Mouse (Mus musculus): ENCODE measurements around the gene Zbtb25. TPM values are rescaled to one million over a fixed set of nuclear protein-coding genes. Genes with fewer than 3 reads are reported as not detected.

Gene Zbtb25
- polyA plus RNA-seq, 1 experiment from 2014 or later: 16.3 TPM

DNA sequence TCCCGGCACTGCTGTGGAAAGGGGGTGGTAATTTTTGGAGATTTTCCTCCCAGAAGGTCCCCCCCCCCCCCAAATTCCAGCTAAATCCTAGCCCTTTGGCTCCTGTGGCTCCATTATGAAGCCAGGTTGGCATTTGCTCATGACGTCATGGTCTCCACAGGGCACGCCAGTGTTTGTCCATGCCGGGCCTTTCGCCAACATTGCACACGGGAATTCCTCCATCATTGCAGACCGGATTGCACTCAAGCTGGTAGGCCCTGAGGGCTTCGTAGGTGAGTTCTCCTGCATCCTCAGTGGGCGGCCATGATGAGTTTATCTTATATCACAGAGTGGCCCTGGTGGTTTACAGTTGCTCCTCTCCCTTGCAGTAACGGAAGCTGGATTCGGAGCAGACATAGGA lies 65.9 kb downstream of the Zbtb25 start:
- peaks cover 14% of the 10 kb centered on the region; the same call in 1 of the 2 replicates for H3K36me3 ChIP-seq (ENCODE audit: control insufficient read depth, insufficient read depth, low read length)
- H3K4me1 ChIP-seq (ENCODE audit: control insufficient read depth, insufficient read depth, low read length): peaks cover 23% of the 10 kb centered on the region
- no peaks in the 10 kb centered on the region for H3K27me3 ChIP-seq (ENCODE audit: control insufficient read depth, insufficient read depth, low read length)
- 89% methylated on average over 11 of the region's 11 CpGs for WGBS (ENCODE audit: insufficient replicate concordance)
- H3K4me2 ChIP-seq: no peak overlapping the region
- no peak overlapping the region for H3K4me3 ChIP-seq (ENCODE audit: low read depth, low read length)
- H3K27ac ChIP-seq (ENCODE audit: low read depth, low read length): no peak overlapping the region
- H3K9ac ChIP-seq (ENCODE audit: low read depth, low read length): no peak overlapping the region
- no peaks in the 10 kb centered on the region for H3K9me3 ChIP-seq (replicated peaks; ENCODE audit: control insufficient read depth, low read length)
- no peak for ATAC-seq (replicated peaks; ENCODE audit: insufficient number of reproducible peaks, low FRiP score, low TSS enrichment)

DNA sequence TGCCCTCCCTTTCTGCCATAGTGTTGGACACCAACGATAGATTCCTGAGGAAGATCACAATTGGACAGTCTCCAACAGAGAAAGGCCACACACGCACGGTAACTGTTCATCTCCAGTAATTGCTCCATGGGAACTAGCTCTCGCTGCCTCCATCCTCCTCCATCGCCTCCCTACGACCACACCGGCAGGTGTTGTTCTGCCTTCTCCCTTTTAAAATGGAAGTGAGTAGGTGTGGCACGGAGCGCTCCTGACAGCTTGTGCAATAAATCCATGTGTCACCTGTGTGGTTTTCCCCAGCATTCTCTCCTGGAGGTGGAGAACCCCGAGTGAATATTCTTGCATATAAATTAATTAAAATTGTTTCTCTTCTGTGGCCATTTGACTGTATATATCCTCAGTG lies 69.0 kb downstream of the Zbtb25 start:
- 90% methylated on average over 10 of the region's 10 CpGs for WGBS (ENCODE audit: insufficient replicate concordance)
- peaks cover 7% of the 10 kb centered on the region for H3K4me1 ChIP-seq (ENCODE audit: control insufficient read depth, insufficient read depth, low read length)
- no peaks in the 10 kb centered on the region for H3K9me3 ChIP-seq (replicated peaks; ENCODE audit: control insufficient read depth, low read length)
- no peak overlapping the region for H3K9ac ChIP-seq (ENCODE audit: low read depth, low read length)
- H3K4me3 ChIP-seq (ENCODE audit: low read depth, low read length): no peak overlapping the region
- peaks cover 11% of the 10 kb centered on the region for H3K36me3 ChIP-seq (ENCODE audit: control insufficient read depth, insufficient read depth, low read length)
- H3K27ac ChIP-seq (ENCODE audit: low read depth, low read length): no peak overlapping the region
- H3K27me3 ChIP-seq (ENCODE audit: control insufficient read depth, insufficient read depth, low read length): no peaks in the 10 kb centered on the region
- no peak for ATAC-seq (replicated peaks; ENCODE audit: insufficient number of reproducible peaks, low FRiP score, low TSS enrichment)
- H3K4me2 ChIP-seq: no peak overlapping the region

DNA sequence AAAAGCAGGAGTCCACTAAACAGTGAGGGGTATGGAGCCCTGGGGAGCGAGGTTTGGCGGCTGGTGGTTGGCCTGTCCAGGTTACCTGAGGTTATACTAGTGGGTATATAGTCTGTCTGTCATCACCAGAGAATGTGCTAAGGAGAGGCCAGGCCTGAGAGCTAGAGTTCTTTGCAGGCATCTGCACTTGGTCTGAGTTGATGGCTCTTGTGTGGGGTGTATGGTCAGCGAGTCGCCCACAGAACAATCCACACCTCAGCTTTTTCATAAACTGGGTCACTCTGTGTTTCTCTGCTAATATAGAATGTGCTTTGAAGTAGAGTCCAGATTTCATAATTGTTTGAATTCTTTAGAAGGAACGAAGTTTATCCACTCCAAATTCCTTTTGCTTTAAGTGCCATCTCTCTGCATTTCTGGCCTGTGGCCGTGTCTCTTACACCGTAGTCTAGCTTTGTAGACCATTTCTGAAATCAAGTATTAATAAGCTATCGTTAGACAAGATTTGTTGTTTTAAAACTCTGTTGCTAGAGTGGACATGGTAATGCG lies 70.0 kb downstream of the Zbtb25 start:
- H3K4me3 ChIP-seq (ENCODE audit: low read depth, low read length): no peak overlapping the region
- H3K4me1 ChIP-seq (ENCODE audit: control insufficient read depth, insufficient read depth, low read length): peaks cover 7% of the 10 kb centered on the region
- no peaks in the 10 kb centered on the region for H3K9me3 ChIP-seq (replicated peaks; ENCODE audit: control insufficient read depth, low read length)
- ATAC-seq (replicated peaks; ENCODE audit: insufficient number of reproducible peaks, low FRiP score, low TSS enrichment): no peak
- H3K4me2 ChIP-seq: no peak overlapping the region
- H3K27me3 ChIP-seq (ENCODE audit: control insufficient read depth, insufficient read depth, low read length): no peaks in the 10 kb centered on the region
- H3K9ac ChIP-seq (ENCODE audit: low read depth, low read length): no peak overlapping the region
- H3K27ac ChIP-seq (ENCODE audit: low read depth, low read length): no peak overlapping the region
- H3K36me3 ChIP-seq (ENCODE audit: control insufficient read depth, insufficient read depth, low read length): peaks cover 11% of the 10 kb centered on the region
- WGBS (ENCODE audit: insufficient replicate concordance): 81% methylated on average over 9 of the region's 9 CpGs

DNA sequence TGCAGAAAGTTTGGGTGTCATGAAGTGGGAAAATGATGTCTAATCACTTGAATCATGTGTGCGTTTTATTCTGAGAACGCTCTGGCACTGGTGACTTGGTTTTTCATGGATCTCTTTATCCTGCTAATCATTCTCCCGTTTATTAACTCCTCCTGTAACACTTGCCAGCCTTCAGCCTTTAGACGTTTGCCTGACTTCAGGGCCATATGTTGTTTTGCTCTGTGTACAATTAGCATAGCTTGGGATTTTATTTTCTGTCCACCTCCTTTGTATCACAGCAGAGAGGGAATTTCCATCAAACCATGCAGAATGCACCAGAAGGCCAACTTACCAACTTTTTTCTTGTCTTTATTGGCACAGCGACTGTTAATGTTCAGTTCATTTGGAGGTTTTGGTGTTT lies 71.6 kb downstream of the Zbtb25 start:
- ATAC-seq (replicated peaks; ENCODE audit: insufficient number of reproducible peaks, low FRiP score, low TSS enrichment): no peak
- Histone ChIP-seq H3K36me3 (ENCODE audit: control insufficient read depth, insufficient read depth, low read length) (peaks cover 8% of the 10 kb centered on the region), H3K4me3 (ENCODE audit: low read depth, low read length) (no peak overlapping the region), H3K27me3 (ENCODE audit: control insufficient read depth, insufficient read depth, low read length) (no peaks in the 10 kb centered on the region), H3K4me1 (ENCODE audit: control insufficient read depth, insufficient read depth, low read length) (peaks cover 7% of the 10 kb centered on the region), H3K4me2 (no peak overlapping the region), H3K9ac (ENCODE audit: low read depth, low read length) (no peak overlapping the region), H3K9me3 (replicated peaks; ENCODE audit: control insufficient read depth, low read length) (no peaks in the 10 kb centered on the region), H3K27ac (ENCODE audit: low read depth, low read length) (no peak overlapping the region)
- WGBS (ENCODE audit: insufficient replicate concordance): 91% methylated on average over 5 of the region's 5 CpGs

Other genes starting within 250 kb of the Zbtb25 start
- 0.23 and 0.45 TPM in 2 replicates for gene Esr2, start 192.3 kb downstream of the Zbtb25 start, polyA plus RNA-seq (2014; fragmentation: Nextera tagmentation; extraction: Ambion mirVana)
- gene Tex21, start 122.9 kb downstream of the Zbtb25 start, polyA plus RNA-seq (2014; fragmentation: Nextera tagmentation; extraction: Ambion mirVana): not detected in 2 replicates
- 44.5 and 48.6 TPM in 2 replicates for gene Mthfd1, start 114.3 kb downstream of the Zbtb25 start, polyA plus RNA-seq (2014; fragmentation: Nextera tagmentation; extraction: Ambion mirVana)
- 8.5 and 8.8 TPM in 2 replicates for gene Akap5, start 44.7 kb downstream of the Zbtb25 start, polyA plus RNA-seq (2014; fragmentation: Nextera tagmentation; extraction: Ambion mirVana)
- gene Zbtb1, start 664 bp upstream of the Zbtb25 start, polyA plus RNA-seq (2014; fragmentation: Nextera tagmentation; extraction: Ambion mirVana): 10.2 and 10.5 TPM in 2 replicates
- 19.5 and 20.6 TPM in 2 replicates for gene Hspa2, start 34.6 kb upstream of the Zbtb25 start, polyA plus RNA-seq (2014; fragmentation: Nextera tagmentation; extraction: Ambion mirVana)
- gene Ppp1r36, start 47.9 kb upstream of the Zbtb25 start, polyA plus RNA-seq (2014; fragmentation: Nextera tagmentation; extraction: Ambion mirVana): 2.8 and 3.7 TPM in 2 replicates
- gene Plekhg3, start 161.3 kb upstream of the Zbtb25 start, polyA plus RNA-seq (2014; fragmentation: Nextera tagmentation; extraction: Ambion mirVana): 4.4 and 5.4 TPM in 2 replicates